Mouse (Mus musculus) E14TG2a.4 (cell line): ENCODE results near the gene Med20.

Experiments
- CTCF ChIP-seq: conservative IDR thresholded peaks from 2 replicates; pipeline ENCODE4 v1.5.1; 2014; ENCODE audit warnings: low read length
- NANOG ChIP-seq: IDR thresholded peaks from 2 replicates; pipeline ENCODE4 v1.6.1; 2014; ENCODE audit warnings: borderline replicate concordance, low read length, mixed read lengths
- POU5F1 ChIP-seq: IDR thresholded peaks from 2 replicates; pipeline ENCODE4 v1.6.1; 2014; ENCODE audit warnings: low read length, borderline replicate concordance

GRCm38 (mm10) chr17:47567271-47567670 is 44.1 kb upstream of the Med20 start:
- TF ChIP-seq CTCF: no peak
- no peak for TF ChIP-seq NANOG
- no peak for TF ChIP-seq POU5F1
